Mouse (Mus musculus): ENCODE data around the gene Lgals2.

DNA sequence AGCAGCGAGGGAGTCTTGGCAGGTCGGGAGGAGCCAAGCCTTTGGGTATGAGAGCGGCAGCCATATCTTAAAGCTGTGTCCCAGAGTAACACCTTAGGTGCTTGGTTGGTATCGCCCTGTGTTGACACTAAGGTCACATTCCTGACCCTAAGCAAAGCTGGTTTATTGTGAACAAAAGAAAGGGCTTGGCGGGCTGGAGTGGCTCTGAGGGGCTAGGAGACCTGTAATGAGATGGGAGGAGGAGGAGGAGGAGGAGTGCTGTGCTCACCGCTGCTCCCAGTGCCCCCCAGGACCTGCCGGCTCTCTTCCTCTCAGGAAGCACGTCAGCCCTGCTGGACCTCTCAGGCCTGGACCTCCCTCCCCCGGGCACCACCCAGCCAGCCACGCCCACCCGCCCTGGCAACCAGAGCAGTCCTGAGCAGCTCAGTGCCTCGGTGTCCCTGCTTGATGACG is 34.1 kb upstream of the Lgals2 start:
- TF ChIP-seq GATA1 (IDR thresholded peaks at IDR 0.05; ENCODE audit: borderline replicate concordance, low read length) (no peak), FLI1 (IDR thresholded peaks at IDR 0.05; ENCODE audit: low read length) (no peak)
